Mouse (Mus musculus): ENCODE measurements at regions not wholly inside any gene's neighbourhood (a gene's known extent, or its start where the extent isn't known, plus 50 kb on each side); places are given as distances from the start of the nearest gene placed in this dataset.

GRCm38 (mm10) chr5:77620402-77620801 is 212.6 kb upstream of the Igfbp7 start:
- no peak for DNase-seq (ENCODE audit: low spot score in 2 of 2)

DNA sequence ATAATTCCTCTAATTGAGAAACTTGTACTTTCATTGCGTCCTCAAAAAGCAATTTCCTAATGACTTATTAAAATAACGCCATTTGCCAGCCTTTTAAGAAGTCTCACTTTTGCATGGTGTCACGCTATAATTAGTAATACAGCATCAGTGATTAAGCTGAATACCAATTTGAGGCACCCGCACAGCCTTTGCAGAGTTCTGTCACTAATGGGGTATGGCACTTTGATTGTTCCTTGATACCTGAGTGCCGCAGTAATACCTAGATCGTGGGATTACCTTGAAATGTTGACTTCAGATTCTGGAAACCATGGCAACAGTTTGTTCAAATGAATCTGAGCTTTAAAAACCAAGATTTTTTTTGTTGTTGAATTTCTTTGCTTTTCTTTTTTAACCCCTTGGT is 202.7 kb upstream of the Igfbp7 start:
- no peak for DNase-seq (ENCODE audit: low spot score in 2 of 2)

- DNase-seq (ENCODE audit: low spot score in 2 of 2) = no peak
Measured at GRCm38 (mm10) chr5:77594719-77595118, 186.9 kb upstream of the Igfbp7 start.

GRCm38 (mm10) chr5:77589252-77589651 is 181.4 kb upstream of the Igfbp7 start:
- DNase-seq (ENCODE audit: low spot score in 2 of 2) = no peak

- DNase-seq (ENCODE audit: low spot score in 2 of 2) = no peak
Measured at GRCm38 (mm10) chr5:77581702-77582101, 173.9 kb upstream of the Igfbp7 start.

DNA sequence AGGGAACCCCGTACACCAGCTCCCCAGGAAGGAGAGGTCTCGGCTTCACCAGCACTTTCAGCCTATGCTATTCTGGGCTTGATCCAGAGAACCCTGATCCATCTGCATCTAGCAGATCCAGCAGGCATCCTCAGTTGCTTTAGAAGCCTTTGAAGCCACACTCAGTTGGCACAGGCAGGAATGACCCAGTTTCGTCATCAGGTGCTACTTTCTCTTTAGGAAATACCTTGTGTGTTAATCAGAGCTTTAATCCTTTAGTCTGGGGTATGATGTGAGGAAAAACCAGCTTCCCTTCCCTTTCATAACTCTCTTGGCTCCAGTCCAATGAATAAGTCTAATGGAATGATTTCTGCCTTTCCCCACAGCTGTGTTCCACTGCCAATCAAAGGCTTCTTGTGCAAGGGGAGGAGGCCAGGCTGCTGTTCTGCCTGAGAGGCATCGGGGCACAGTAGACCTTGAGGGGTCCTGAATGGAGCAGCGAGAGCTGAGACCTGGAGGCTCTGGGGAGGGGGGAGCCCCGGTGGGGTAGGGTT is 173.3 kb upstream of the Igfbp7 start:
- DNase-seq (ENCODE audit: low spot score in 2 of 2) = peak in 1 of 2 experiments; percentile 19

DNA sequence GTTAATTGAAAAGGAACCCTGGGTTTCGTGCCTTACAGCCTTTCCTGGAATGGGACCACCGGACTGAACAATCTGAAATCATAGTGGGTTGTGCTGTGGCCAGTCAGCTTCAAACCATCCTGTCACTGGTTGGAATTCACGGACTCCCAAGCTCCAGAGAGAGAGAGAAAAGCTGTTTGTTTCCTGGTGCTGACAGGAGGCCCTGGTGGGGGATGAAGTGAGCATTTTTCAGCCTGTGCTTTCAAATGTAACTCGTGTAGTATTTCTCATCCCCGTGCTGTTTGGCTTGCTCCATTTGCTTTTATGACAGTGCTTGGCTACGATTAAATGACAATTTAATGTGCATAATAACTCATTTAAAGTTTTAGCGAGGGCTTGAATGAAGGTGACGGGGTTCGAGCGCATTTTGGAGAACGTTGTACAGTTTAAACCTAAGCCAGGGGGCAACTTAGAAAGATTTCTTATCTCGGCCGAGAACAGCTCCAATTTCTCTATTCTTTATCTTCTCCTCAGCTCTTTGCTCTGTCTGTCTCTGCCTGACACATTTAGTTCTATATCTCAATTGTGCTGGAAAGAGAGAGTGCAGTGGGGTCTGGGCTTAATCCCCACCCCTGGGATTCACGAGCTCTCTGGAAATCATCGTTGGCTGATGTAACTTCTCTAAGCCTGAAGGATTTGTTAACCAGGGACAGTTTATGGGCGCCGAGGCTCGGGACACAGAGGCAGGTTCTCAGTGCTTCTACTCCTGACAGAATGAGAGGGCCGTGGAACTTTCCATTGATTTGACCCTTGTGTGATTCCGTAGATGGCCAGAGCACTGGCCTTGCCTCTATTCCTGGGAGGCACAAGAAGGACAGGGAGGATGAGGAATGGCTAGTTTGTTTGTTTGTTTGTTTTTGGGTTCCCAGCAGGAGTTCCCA is 172.2 kb upstream of the Igfbp7 start:
- DNase-seq (ENCODE audit: low spot score in 2 of 2) = no peak

GRCm38 (mm10) chr5:77576881-77577280 is 169.0 kb upstream of the Igfbp7 start:
- DNase-seq (ENCODE audit: low spot score in 2 of 2) = no peak

DNA sequence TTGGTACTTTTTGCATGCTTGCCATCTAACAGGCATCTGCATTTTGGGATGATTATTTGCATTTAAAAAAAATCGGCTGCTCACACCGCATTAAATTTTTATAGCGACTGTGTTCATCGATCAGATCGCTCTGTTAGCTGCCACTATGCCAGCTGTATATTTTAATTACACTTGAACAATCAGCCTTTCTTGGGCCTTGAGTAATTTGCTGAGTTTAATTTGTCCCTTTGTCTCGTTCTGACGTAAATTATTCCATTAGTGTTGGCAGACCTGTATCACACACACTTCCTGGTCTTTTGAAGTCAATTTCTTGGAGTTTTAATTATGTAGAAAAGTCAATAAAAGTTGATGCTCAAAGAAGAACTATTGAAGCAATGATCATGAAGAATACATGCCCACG is 167.9 kb upstream of the Igfbp7 start:
- DNase-seq (ENCODE audit: low spot score in 2 of 2) = no peak

DNA sequence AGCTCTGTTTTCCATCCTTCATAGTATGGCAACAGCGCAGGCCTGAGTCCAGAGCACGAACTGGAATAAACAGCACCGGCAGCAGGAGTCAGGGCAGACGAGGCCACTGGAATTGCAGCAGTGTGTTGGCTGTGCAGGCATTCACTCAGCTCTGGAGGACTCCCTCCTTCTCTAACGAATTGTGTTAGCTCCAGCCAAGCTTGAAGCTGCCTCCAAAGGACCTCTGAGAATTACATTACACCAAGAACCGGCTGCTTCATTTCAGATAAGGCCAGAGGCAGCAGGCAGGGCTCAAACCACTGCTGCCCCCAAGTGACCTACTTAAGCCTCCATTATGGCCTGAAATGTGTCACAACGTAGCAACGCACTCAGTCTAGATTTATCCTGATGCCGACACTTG is 162.5 kb upstream of the Igfbp7 start:
- no peak for DNase-seq (ENCODE audit: low spot score in 2 of 2)

GRCm38 (mm10) chr5:77568121-77568520 is 160.3 kb upstream of the Igfbp7 start:
- DNase-seq (ENCODE audit: low spot score in 2 of 2) = no peak

- no peak for DNase-seq (ENCODE audit: low spot score in 2 of 2)
Measured at GRCm38 (mm10) chr5:77552580-77552979, 144.7 kb upstream of the Igfbp7 start.

- no peak for DNase-seq (ENCODE audit: low spot score in 2 of 2)
Measured at GRCm38 (mm10) chr5:77552081-77552480, 144.2 kb upstream of the Igfbp7 start.

DNA sequence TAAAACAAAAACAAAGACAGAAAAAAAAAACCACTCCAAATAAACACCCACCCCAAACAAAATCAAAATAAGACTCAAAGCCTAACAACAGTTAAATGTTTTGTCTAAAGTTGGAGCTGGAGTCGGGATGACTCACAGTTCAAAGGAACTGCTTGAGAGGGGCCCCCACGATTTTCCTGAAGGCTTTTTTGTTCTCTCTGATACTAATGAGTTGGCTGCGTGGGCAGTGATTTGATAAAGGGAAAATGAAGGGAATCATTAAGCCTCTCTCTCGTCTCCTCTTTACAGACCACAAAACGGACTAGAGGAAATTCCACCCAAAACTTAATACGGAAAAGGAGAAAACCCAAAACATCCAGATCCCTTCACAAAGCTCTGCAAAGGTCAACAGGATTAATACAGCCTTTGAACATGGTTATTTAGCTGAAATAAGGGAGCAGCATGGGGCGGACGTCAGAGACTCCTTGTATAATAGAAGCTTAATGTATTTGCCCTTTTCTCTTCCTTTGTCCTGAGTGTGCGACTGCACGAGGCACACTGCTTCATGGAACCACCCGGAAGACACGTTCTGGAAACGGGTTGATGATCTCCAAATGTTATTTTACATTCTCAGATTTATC is 138.3 kb upstream of the Igfbp7 start:
- no peak for DNase-seq (ENCODE audit: low spot score in 2 of 2)

DNA sequence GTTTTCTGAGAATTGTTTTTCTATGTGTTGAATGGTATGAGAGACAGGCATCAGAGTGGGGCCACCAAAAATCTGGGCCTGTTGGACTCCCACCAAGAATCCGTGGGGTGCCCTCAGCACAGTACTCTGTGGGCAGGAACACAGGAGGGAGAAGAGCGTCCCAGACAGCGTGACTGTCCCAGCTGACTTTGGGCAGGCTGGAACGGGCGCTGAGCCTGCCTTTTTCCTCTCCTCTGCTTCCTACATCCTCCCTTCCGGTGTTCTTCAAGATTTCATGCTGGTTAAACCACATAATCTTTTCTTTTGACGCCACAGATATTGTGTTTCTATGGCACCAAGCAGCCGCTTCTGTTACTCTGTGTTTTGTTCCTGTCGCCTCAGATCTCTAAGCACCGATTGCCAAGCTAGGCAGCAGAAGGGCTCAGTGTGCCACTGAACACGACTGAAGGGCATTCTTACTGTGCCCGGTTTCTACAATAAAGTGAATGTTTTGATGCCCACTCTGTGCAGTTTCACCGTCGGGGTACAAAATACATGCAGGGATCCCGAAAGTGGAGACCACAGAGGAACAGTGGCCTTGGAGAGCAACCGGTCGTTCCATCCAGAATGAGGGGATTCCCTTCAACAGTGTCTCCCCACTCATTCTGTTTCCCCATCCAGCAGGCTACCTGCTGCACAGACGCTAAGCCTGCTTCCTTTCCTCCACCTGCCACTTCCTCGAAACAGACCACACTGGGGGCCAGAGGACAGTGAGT is 124.6 kb upstream of the Igfbp7 start:
- peak; percentile 7 to 23 for DNase-seq (ENCODE audit: low spot score in 2 of 2)

GRCm38 (mm10) chr5:77530376-77530775 is 122.5 kb upstream of the Igfbp7 start:
- DNase-seq (ENCODE audit: low spot score in 2 of 2) = no peak

DNA sequence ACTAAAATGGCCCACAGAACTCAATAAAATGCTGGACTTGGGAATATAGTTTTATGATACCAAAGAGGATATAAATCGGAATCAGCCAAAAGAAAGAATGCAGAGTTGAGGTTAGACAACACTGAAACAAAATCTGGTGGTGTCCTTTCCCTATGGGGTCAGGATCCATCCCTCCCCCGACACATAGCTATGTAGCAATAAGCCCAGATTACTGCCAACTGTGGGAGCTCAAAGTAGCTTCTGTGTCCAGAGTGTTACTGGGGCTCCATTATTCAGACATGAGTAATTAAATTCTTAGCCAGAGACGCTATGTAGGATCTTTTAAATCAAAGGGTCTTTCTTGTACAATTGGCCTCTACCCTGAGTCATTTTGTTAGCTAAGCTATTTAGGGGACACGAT is 109.4 kb upstream of the Igfbp7 start:
- no peak for DNase-seq (ENCODE audit: low spot score in 2 of 2)

- no peak for DNase-seq (ENCODE audit: low spot score in 2 of 2)
Measured at GRCm38 (mm10) chr5:77515448-77515847, 107.6 kb upstream of the Igfbp7 start.

- no peak for DNase-seq (ENCODE audit: low spot score in 2 of 2)
Measured at GRCm38 (mm10) chr5:77502684-77503083, 94.8 kb upstream of the Igfbp7 start.

- no peak for DNase-seq (ENCODE audit: low spot score in 2 of 2)
Measured at GRCm38 (mm10) chr5:77499949-77500460, 92.2 kb upstream of the Igfbp7 start.

DNA sequence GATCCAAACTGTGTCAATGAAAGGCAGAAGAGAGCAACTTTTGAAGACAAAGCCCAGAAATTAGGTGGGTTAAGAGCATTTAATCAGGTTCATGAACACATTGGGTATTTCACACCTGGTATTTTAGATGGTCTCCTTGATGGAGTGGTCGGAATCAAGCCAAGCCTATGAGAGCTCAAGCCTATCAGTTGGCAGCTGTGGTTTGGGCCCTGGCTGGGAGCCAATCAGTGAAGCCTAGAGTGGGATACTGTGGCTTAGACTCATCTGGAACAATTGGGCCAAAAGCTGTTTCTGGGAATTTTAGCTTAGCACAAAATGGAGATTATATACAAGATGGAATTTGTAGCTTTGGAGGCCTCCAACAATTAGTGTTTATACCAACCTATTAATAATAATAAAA is 86.8 kb upstream of the Igfbp7 start:
- DNase-seq (ENCODE audit: low spot score in 2 of 2) = no peak

DNA sequence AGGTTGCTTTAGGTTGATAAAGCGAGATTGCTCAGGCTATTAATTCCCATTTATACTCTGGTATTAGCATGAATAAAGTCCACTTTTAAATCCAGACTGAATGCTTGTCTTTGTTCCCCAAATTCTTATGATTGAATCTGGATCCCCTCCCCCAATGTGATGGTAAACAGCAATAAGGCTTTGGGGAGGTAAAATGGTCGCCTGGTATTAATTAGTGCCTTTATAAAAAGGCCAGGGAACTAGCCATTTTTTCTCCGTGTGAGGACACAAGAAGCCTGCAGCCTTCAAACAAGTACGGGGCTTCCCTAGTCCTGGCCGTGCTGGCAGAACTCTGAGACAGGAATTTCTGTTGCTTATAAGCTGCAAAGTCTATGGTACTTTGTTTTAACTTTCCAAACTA is 81.1 kb upstream of the Igfbp7 start:
- DNase-seq (ENCODE audit: low spot score in 2 of 2) = no peak

Measured in layer of hippocampus, adult 8-10 months (tissue).